Mouse (Mus musculus): ENCODE measurements at regions not wholly inside any gene's neighbourhood (a gene's known extent, or its start where the extent isn't known, plus 50 kb on each side); places are given as distances from the start of the nearest gene placed in this dataset.

DNA sequence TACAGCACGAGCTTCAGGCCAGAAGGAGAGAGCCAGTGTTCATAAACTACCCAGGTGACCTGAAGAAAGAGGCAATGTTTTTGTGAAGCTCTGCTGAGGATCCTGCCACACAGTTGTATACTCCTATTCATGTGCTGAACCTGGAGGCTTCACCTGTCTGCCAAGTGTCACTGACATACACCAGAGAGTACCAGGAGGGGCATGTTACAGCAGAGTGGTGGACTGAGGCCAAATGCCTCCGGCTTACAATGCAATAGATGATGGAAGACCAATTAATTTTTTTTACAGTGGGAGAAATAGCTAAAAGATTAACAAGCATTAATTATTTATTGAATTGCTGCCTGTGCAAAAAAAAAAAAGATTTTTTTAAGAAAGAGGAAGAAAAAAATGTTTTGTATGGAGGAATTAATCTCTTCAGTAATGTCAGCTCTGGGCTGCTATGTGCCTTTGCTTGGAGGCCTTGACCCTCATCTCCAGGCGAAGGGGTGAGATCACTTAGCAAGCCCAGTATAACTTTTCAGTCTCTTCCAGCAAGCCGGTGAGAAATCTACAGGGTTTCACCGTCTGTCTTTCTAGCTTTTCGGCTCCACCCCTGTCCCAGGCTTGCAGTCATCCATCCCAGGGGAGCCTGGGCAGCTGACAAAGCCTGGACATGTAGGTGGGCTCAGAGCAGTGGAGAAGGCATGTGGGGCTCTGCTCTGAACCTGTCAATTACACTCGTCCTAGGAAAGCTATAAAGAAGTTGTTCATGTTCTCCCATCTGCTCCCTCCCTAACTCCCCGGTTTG lies 144.0 kb upstream of the Tmem45b start:
- no peak overlapping the region for H3K4me2 ChIP-seq
- no peaks in the 10 kb centered on the region for H3K36me3 ChIP-seq (replicated peaks)
- ATAC-seq (ENCODE audit: low FRiP score) = no peak
- H3K4me3 ChIP-seq (replicated peaks) = no peak overlapping the region
- no peaks in the 10 kb centered on the region for H3K4me1 ChIP-seq
- H3K27ac ChIP-seq = no peak overlapping the region
- no peaks in the 10 kb centered on the region for H3K27me3 ChIP-seq
- H3K9me3 ChIP-seq = no peaks in the 10 kb centered on the region
- no peak overlapping the region for H3K9ac ChIP-seq
- 78% methylated on average over 8 of the region's 8 CpGs for WGBS

DNA sequence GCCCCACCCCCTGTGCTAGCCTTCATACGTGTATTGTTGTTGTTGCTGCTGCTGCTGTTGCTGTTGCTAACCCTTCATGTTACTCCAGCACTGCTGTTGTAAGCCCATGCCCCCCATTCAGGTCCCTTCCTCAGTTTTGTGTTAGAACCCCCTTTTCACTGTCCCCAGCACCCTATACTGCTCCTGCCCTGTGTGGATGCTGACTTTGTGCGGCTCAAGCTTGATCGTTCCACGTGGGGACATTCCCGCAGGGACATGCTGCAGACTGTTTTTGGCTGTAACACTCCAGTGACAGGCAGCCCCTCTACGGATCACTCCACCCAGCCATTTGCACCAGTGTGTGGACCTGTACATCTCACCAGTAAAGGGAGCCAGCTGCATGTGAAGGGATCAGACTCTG lies 142.7 kb upstream of the Tmem45b start:
- Histone ChIP-seq H3K27me3 (no peaks in the 10 kb centered on the region), H3K9ac (no peak overlapping the region), H3K4me3 (replicated peaks) (no peak overlapping the region), H3K4me1 (no peaks in the 10 kb centered on the region), H3K27ac (no peak overlapping the region), H3K4me2 (no peak overlapping the region), H3K36me3 (replicated peaks) (no peaks in the 10 kb centered on the region), H3K9me3 (no peaks in the 10 kb centered on the region)
- 94% methylated on average over 6 of the region's 6 CpGs for WGBS
- ATAC-seq (ENCODE audit: low FRiP score) = no peak

DNA sequence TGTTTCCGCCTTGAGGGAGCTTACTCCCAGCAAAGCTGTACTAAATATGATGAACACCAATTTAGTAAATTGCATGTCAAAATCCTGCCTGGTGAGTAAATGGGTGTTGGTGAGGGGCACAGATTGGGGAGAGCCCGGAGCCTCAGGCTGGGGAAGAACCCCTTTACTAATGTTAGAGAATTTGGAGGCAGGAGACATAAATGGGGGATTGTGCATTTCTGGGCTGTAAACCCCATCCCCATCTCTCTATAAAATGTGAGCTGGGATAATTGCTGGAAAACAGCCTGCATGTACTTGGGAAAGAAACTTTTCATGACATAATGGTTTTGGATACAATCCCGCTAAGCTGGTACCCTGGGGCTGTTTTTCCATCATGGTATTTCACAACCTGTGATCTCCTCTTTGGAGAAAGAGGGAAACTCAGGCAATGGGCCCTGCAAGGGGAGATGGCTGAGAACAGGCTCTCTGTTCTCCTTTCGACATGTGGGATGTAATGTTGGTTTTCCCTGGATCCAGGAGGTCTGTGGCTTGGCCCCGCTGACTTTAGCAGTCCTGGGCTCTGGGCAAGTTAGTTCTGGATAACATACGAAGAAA lies 140.3 kb upstream of the Tmem45b start:
- no peak overlapping the region for H3K4me2 ChIP-seq
- H3K36me3 ChIP-seq (replicated peaks) = no peaks in the 10 kb centered on the region
- no peaks in the 10 kb centered on the region for H3K27me3 ChIP-seq
- no peaks in the 10 kb centered on the region for H3K9me3 ChIP-seq
- H3K9ac ChIP-seq = no peak overlapping the region
- WGBS = 83% methylated on average over 6 of the region's 6 CpGs
- no peak overlapping the region for H3K4me3 ChIP-seq (replicated peaks)
- H3K27ac ChIP-seq = no peak overlapping the region
- H3K4me1 ChIP-seq = no peaks in the 10 kb centered on the region
- ATAC-seq (ENCODE audit: low FRiP score) = no peak

- Histone ChIP-seq H3K9ac (no peak overlapping the region), H3K4me3 (replicated peaks) (no peak overlapping the region), H3K27me3 (no peaks in the 10 kb centered on the region), H3K27ac (no peak overlapping the region), H3K9me3 (no peaks in the 10 kb centered on the region), H3K36me3 (replicated peaks) (no peaks in the 10 kb centered on the region), H3K4me1 (no peaks in the 10 kb centered on the region), H3K4me2 (no peak overlapping the region)
- WGBS = 87% methylated on average over 4 of the region's 4 CpGs
- ATAC-seq (ENCODE audit: low FRiP score) = no peak
Observed at GRCm38 (mm10) chr9:31602707-31603106, 138.4 kb upstream of the Tmem45b start.

DNA sequence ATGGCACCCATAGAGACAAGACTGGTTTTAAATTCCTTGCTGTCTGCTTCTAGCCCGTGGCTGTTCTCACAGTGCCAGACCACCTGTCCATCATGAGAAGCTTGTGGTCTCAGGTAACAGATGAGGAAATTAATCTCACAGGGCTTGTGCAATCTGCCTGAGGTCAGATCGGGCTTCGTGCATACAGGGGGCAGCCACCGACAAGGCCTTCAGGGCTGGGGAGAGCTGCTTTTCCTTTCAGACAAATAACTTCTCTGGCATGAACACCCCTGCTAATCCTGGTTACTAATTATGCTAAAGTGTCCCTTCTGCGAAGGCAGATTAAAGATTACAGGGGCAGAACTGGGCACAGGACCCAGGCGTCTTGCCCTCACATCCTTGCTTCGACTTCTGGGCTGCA lies 130.8 kb upstream of the Tmem45b start:
- WGBS = 81% methylated on average over 7 of the region's 7 CpGs
- no peak for ATAC-seq (ENCODE audit: low FRiP score)

GRCm38 (mm10) chr9:31587671-31588070 lies 123.4 kb upstream of the Tmem45b start:
- no peak for ATAC-seq (ENCODE audit: low FRiP score)
- no peaks in the 10 kb centered on the region for H3K9me3 ChIP-seq
- H3K9ac ChIP-seq = no peak overlapping the region
- H3K4me3 ChIP-seq (replicated peaks) = no peak overlapping the region
- no peaks in the 10 kb centered on the region for H3K4me1 ChIP-seq
- H3K4me2 ChIP-seq = no peak overlapping the region
- H3K27me3 ChIP-seq = no peaks in the 10 kb centered on the region
- no peaks in the 10 kb centered on the region for H3K36me3 ChIP-seq (replicated peaks)
- H3K27ac ChIP-seq = no peak overlapping the region

More for the DNA sequence above, 130.8 kb upstream of the Tmem45b start:
- Histone ChIP-seq H3K4me3 (replicated peaks) (no peak overlapping the region), H3K9me3 (no peaks in the 10 kb centered on the region), H3K4me2 (no peak overlapping the region), H3K27ac (no peak overlapping the region), H3K27me3 (no peaks in the 10 kb centered on the region), H3K36me3 (replicated peaks) (no peaks in the 10 kb centered on the region), H3K4me1 (no peaks in the 10 kb centered on the region), H3K9ac (no peak overlapping the region)

GRCm38 (mm10) chr9:31583983-31584382 lies 119.7 kb upstream of the Tmem45b start:
- WGBS = 68% methylated on average over 10 of the region's 10 CpGs
- no peak for ATAC-seq (ENCODE audit: low FRiP score)
- no peak overlapping the region for H3K27ac ChIP-seq
- no peak overlapping the region for H3K4me3 ChIP-seq (replicated peaks)
- no peak overlapping the region for H3K4me2 ChIP-seq
- H3K9ac ChIP-seq = no peak overlapping the region
- no peaks in the 10 kb centered on the region for H3K27me3 ChIP-seq
- no peaks in the 10 kb centered on the region for H3K36me3 ChIP-seq (replicated peaks)
- H3K9me3 ChIP-seq = no peaks in the 10 kb centered on the region
- no peaks in the 10 kb centered on the region for H3K4me1 ChIP-seq

- Histone ChIP-seq H3K4me2 (no peak overlapping the region), H3K9me3 (no peaks in the 10 kb centered on the region), H3K9ac (no peak overlapping the region), H3K27ac (no peak overlapping the region), H3K4me3 (replicated peaks) (no peak overlapping the region), H3K36me3 (replicated peaks) (no peaks in the 10 kb centered on the region), H3K27me3 (no peaks in the 10 kb centered on the region), H3K4me1 (no peaks in the 10 kb centered on the region)
- ATAC-seq (ENCODE audit: low FRiP score) = no peak
- 80% methylated on average over 7 of the region's 7 CpGs for WGBS
Observed at GRCm38 (mm10) chr9:31582947-31583346, 118.7 kb upstream of the Tmem45b start.

DNA sequence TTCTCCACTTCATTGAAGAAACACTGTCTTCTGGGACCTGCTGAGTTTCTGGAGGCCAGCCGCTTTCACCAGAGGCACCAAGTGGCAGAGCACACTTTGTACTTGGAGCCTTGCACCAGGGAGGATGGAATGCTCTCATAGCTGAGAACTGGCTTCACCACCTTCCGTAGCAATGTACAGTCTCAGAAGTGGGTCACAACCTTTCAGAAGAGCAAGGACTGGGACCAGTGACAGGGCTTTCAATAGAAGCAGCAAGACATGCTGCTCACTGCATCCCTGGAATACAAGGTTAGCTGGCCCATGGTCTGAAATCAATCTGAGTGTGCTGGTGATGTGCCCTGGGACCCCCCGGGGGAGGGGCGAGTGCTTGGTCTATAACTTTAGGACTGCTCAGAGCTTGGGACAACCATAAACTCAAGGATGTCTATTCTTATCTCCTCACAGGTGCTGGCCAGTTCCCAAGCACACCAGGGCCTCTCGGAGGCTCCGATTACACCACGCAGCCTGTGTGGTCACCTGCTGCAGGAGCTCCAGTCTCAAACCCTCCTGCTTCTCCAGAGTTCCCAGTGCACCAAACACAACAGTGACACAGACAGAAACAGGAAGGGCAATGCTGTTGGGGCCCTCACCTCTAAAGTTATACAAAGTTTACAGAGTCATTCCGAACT lies 114.4 kb upstream of the Tmem45b start:
- no peak for ATAC-seq (ENCODE audit: low FRiP score)
- no peaks in the 10 kb centered on the region for H3K4me1 ChIP-seq
- H3K4me2 ChIP-seq = no peak overlapping the region
- no peaks in the 10 kb centered on the region for H3K27me3 ChIP-seq
- H3K4me3 ChIP-seq (replicated peaks) = no peak overlapping the region
- H3K9ac ChIP-seq = no peak overlapping the region
- no peaks in the 10 kb centered on the region for H3K36me3 ChIP-seq (replicated peaks)
- 94% methylated on average over 8 of the region's 8 CpGs for WGBS
- H3K9me3 ChIP-seq = no peaks in the 10 kb centered on the region
- no peak overlapping the region for H3K27ac ChIP-seq

GRCm38 (mm10) chr9:31577066-31577465 lies 112.8 kb upstream of the Tmem45b start:
- 72% methylated on average over 7 of the region's 7 CpGs for WGBS
- no peak overlapping the region for H3K27ac ChIP-seq
- no peak overlapping the region for H3K4me2 ChIP-seq
- H3K9me3 ChIP-seq = no peaks in the 10 kb centered on the region
- no peak overlapping the region for H3K9ac ChIP-seq
- H3K27me3 ChIP-seq = 0 out of 2 replicates have a peak, but pooled peaks cover 4% of the 10 kb centered on the region
- ATAC-seq (ENCODE audit: low FRiP score) = no peak
- no peak overlapping the region for H3K4me3 ChIP-seq (replicated peaks)
- no peaks in the 10 kb centered on the region for H3K4me1 ChIP-seq
- no peaks in the 10 kb centered on the region for H3K36me3 ChIP-seq (replicated peaks)

DNA sequence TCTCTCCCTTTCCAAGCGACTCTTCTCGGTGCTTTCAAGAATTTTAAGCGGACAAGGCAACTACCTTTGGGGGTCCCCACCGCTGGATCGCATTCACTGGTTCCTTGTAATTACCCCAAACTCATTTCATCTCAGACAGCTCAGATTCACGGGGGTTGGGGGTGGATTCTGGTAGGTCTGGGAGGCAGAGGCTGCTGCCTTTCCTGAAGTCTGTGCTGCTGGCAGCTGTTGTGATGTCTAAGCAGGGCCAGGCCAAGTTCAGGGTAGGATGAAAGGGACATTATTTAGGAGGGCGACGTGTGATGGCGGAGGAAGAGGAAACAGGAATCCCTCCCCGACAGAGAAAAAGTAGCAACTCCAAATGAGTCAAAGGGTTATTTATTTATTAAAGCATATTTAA lies 102.8 kb upstream of the Tmem45b start:
- H3K9me3 ChIP-seq = no peaks in the 10 kb centered on the region
- H3K27ac ChIP-seq = no peak overlapping the region
- H3K36me3 ChIP-seq (replicated peaks) = no peaks in the 10 kb centered on the region
- no peak overlapping the region for H3K4me3 ChIP-seq (replicated peaks)
- no peak overlapping the region for H3K9ac ChIP-seq
- WGBS = 80% methylated on average over 10 of the region's 10 CpGs
- H3K27me3 ChIP-seq = 0 out of 2 replicates have a peak, but pooled peaks cover 2% of the 10 kb centered on the region
- no peak for ATAC-seq (ENCODE audit: low FRiP score)
- H3K4me2 ChIP-seq = no peak overlapping the region
- peaks cover 11% of the 10 kb centered on the region for H3K4me1 ChIP-seq

GRCm38 (mm10) chr9:31566257-31567007 lies 102.2 kb upstream of the Tmem45b start:
- no peak for ATAC-seq (ENCODE audit: low FRiP score)
- 69% methylated on average over 31 of the region's 31 CpGs for WGBS
- Histone ChIP-seq H3K27ac (no peak overlapping the region), H3K36me3 (replicated peaks) (no peaks in the 10 kb centered on the region), H3K27me3 (peaks cover 3% of the 10 kb centered on the region; the same call in 1 of the 2 replicates), H3K9me3 (no peaks in the 10 kb centered on the region), H3K4me3 (replicated peaks) (no peak overlapping the region), H3K4me1 (peaks cover 11% of the 10 kb centered on the region), H3K9ac (no peak overlapping the region), H3K4me2 (no peak overlapping the region)

Data from forebrain, embryonic 12.5 days (tissue).